Mouse (Mus musculus) adipocyte (in vitro differentiated cells): ENCODE measurements around the gene AY074887.
"Not testable (repeated sequence)": the region's sequence is repeated elsewhere in the genome, so short reads cannot be mapped to it uniquely, and the experiment has no call there.

ENCODE experiments used
- DNase-seq: peaks from one replicate; pipeline ENCODE4 v3.0.0-alpha.2; 2016; ENCODE audit warnings: low spot score

AY074887 gene

DNA sequence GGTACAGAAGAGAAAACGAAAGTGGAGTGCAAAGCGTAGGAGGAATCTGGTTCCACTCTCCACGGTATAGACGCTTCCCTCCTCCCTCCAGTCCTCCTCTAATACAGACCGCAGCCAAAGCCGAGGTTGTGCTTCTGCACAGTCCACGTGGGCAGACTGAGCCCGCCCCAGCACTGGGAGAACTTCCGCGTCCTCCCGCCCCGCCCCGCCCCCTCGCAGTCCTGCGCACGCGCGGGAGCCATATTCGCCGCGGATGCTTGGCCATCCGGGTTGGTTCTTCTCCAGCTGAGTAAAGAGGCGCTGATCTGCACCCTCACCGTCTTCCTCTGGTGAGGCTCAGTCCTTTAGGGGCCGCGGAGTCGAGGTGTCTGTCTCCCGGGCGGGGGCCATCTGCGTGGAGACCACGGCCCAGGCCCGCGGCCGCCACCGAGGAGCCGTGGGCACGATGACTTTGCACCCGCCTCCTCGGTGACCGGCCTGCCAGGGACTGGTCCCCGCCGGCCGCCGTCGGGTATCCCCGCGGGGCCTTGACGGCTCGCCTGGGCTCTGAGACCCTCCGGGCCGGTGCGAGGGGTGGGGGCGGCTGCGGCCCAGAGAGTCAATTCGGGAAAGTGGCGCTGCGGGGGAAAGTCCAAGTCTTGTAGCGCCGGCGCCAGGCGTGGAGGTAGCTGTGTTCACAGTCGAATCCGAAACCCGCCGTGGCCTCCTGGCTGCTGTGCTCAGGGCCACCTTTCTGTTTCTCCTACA is at the start of gene AY074887, which contains the start of gene Psma4:
AY074887 (minus strand) TSS at position 424 of the 747 bp plus-strand sequence.
Psma4 (plus strand) TSS at position 216 of the 747 bp plus-strand sequence.
- peak; percentile 93 for DNase-seq

DNA sequence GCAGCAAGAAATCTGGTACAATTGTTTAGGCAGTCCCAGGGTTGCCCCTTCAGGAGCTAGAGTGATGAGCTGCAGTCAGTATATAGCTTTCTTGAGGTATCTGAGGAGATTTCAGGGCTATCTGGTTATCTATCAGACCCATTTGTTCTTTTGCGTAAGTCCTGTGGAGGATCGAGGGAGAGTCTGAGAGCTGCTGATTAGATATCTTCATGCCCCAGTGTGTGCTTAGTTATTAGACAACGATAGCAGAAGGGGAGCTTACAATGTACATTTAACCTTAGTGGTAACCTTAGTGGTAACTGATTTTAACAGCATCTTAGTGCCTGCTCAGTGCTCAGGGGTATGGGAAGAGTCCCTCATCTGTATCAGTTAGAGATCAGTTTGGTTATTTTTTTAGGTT is 44.8 kb upstream of the AY074887 start:
- DNase-seq = no peak

DNA sequence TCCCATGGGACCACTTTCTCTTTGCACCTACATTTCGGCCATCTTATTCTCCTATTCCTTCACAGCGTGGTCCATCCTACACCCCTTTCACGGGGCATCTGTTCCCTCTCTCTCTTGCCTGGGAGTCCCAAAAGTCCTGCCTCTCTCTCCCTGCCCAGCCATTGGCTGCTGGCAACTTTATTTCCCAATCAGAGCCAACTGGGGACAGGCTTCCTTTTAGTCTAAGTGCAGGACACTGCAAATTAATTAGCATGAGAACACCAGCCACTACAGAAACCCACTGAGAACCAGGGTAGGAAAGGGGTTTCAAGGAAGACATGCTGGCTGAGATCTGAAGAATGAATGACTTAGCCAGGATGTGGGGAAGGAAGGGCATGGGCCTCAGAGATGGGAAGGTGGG is 43.6 kb upstream of the AY074887 start:
- no peak for DNase-seq

DNA sequence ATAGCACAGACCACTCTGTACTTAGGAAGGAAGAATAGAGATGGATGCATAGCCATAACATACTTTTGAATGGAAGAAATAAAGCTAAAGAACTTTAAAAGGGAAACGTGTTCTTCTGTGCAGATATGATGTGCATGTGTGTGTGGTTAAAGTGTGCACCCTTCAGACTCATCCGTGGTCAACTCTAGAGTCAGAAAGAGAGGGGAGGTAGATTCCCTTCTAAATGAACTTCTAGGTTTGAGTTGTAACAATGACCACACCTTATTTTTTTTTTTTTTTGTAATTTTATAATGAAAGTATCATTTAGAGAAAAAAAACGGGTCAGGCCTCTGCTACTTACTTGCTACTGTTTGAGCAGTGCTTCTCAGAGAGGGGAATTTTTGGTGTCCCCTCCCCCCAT is 39.6 kb upstream of the AY074887 start:
- no peak for DNase-seq

DNA sequence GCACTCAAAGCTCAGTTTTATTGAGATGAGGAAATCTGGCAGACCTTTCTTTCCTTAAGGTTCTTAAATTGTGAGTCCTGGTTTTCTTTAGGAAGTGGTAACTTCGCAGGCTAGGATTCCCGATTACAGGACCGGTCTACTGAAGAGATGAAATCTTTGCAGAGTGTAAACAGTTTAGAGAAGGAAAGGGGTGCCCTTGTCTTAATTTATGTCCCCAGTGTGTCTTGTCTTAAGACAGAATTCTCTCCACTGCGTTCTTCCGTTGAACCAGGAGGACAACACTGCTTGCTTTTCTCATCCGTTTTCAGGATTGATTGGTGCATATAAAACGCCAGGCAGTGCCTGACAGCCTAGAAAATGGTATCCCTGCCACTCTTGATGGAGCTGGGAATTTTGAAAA is 31.6 kb upstream of the AY074887 start:
- DNase-seq = no peak

DNA sequence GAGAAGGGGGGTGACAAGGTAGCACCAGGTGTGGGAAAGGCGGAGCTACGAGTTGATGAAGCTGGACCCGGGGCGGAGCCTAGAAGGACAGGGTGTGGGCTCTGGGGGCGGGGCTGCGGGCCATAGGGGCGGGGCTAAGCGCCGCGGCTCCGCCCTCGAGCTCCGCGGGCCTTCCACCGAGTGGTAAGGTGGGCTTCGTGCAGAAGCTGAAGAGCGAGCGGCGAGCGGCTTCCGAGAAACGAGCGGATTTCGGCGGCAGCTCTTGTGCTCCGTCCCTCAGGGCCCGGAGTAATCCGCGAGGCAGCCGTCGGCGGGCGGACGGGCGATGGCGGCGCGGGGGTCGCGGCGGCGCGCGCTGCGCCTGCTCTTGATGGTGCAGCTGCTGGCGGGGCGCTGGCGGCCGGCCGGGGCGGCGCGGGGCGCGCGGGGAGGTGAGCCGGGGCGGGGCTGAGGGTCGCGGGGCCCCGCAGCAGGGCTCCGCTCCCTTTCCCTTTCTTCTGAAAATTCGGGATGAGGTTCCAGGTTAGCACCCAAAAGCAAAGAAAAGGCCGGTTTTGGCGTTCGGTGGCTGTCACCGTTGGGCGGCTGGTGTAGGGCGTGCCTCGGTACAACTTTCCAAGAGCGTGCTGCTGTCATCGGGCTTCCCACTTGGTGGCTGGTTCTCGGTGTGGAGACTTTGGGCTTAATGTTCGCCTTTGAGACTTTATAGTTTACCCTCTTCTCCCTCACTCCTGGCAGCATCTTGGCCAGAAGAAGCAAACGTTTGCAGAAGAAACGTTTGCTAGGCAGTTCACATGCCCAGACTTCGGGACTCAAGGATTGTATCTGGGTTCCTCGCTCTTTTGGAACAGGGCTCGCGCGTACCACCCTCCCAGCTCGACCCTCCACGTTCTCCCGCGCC is 30.7 kb upstream of the AY074887 start:
- no peak for DNase-seq

DNA sequence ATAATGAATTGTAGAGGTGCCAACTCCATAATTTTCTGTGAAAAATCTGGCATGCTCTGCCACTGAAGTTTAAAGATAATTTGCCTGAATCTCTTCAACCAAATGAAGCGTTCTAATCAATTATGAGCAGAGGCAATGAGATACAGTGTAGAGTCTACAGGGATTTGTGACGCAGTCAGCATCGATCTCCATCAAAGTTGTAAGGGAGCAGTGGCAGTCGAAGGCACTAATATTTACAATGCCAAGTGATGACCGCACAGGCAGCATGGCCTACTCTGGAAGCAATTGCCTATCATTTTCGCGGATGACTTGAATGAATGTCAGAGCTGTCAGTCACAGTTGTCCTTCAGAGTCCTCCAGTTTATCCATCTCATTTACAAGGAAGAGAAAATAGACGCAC is 29.9 kb upstream of the AY074887 start, which contains the start of gene Chrna5:
Chrna5 (plus strand) TSS at position 207 of the 400 bp plus-strand sequence.
- no peak for DNase-seq

DNA sequence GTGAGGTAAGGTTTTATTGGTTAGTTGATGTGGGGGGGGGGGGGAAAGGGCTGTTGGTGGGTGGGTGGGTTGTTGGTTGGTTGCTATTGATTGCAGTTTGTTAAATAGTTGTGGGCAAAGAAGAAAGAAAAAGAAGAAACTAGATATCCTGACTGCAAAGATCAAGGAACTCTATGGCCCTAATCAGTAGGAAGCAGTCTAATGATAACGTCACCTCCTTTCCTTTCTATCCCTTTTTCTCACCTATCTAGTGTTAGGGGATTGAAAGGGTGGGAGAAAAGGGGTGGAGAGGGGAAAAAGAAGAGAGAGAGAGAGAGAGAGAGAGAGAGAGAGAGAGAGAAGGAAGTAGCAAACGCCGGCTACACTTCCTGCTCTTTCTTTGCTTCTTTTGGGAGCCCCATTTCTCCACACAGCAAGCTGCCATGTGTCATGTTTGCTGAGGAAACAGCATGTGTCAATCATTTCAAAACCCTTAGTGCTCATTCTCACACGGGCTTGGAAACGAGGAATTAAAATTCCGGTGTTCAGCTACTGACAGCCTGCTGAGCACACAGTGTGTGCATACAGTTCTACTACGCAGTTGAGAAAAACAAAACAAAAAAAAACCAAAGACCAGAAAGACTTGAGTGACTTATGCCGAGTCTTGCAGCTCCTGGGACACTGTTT is 19.3 kb upstream of the AY074887 start:
- DNase-seq = no peak

DNA sequence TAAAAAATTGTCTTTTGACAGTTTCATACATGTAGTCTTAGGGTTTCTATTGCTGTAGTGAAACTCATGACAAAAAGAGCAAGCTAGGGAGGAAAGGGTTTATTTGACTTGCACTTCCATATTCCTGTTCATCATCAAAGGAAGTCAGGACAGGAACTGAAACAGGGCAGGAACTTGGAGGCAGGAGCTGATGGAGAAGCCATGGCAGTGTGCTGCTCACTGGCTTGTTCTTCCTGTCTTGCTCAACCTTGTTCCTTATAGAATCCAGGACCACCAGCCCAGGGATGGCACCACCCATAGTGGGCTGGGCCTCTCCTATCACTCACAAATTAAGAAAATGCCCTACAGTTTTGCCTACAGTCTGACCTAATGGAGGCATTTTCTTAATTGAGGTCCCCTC is 12.9 kb upstream of the AY074887 start:
- DNase-seq = no peak

DNA sequence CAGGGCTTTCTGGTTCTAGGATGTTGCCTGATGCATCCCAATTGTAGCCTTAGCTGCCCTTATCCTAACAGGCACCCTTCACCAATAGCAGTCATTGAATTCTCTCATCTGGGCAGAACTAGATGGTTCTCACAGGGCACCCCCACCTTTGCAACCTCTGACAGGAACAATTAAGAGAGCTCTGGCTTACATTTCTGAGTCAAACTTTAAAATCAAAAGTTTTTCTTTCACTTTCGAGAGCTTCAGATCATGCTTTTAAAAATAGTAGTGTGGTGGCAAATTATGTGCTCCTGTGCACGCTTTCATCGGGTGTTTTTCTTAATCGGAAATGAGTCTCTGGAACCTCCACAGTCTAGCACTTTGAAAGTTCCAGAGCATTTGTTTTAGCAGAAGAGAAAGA is 10.3 kb upstream of the AY074887 start:
- no peak for DNase-seq

DNA sequence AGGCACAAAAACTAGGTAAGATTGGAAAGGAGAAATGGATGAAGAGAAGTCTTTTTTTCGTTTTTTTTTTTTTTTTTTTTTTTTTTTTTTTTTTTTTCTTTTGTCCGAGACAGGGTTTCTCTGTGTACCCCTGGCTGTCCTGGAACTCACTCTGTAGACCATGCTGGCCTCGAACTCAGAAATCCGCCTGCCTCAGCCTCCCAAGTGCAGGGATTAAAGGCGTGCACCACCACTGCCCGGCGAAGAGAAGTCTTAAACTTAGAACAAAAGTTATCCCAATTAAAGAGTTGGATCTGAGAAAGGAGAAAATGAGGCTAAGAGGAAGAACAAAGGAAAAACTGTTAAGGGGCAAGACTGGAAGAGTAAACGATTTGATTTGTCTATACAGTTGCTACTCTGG is 636 bp downstream of the AY074887 start:
- not testable (repeated sequence) for DNase-seq

DNA sequence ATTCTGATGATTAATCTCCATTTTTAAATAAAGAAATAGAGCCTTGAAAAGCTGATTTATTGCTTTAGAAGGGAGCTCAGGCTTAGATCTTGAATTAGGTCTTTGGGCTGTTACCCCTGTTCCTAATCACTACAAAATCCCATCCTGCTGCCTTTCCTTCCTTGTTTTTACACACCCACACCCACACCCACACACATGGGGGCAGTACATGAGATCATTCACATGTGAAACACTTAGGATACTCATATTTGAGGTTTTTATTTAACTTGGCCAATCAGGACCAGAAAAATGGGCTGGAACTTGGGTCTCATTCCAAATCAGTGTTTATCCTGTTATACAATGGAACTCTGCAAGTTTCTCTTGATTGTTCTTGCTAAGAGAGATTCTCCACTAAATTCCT is 1.3 kb downstream of the AY074887 start:
- no peak for DNase-seq

DNA sequence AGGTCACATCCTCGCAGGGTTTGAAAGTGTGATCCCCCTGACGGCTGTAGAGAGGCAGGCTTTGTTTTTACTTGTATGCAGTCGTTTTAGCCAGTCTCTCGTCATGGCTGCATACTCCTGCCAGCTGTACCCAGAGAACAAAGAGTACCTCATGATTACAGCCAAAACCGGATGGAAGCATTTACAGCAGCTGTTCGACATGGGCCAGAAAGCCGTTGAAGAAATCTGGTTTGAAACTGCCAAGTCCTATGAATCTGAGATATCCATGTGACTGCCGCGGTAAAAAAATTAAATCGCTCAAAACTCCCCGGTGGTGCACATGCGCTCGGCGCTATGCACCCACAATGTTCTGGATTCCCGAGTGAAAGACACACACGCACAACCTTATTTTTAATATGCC is 4.5 kb downstream of the AY074887 start:
- no peak for DNase-seq

DNA sequence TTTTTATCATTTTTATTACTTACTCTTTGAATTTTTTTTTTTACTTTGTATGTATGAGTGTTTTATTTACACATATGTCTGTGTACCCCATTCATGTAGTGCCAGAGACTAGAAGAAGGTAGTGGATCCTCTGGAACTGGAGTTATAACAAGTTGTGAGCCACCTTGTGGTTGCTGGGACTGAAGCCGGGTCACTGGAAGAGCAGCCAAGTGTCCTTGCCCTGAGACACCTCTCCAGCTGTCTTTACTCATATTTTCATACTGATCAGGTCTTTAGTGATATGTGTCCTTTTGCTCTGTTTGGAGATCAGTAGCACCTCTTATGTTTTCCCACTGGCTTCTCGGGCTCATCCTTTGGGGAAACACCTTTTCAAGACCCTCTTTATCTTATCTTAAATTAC is 6.3 kb downstream of the AY074887 start:
- no peak for DNase-seq

DNA sequence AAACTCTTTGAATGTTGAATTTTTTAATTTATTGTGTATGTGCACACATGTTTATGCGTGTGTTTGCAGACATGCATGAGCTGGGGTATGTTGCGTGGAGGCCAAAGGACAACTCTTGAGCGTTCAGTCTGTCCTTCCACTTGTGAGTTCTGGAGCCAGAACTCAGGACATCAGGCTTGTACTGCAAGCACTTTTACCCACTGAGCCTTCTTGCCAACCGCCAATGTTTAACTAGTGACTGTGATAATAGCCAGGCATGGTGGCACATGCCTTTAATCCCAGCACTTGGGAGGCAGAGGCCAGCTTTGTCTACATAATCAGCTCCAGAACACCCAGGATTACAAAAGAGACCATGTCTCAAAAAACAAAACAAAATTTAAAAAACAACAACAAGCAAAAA is 8.7 kb downstream of the AY074887 start:
- DNase-seq = peak; percentile 31

DNA sequence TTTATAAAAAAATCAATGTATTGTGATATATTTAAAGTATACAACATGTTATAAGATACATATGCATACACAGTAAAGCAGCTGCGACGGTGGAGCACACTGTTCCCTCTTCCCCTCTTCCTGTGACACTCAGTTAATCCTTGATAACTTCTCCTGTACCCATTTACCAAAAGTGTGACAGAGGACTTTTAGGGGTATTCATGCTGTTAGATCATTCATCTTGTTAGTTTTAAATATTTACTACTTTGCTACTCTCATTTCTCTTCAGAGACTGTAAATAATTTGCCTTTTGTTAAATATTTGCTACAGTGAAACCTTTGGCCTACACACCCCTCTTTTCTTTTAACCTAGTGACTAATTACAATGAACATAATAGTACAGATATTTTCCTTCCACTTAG is 18.4 kb downstream of the AY074887 start:
- no peak for DNase-seq

DNA sequence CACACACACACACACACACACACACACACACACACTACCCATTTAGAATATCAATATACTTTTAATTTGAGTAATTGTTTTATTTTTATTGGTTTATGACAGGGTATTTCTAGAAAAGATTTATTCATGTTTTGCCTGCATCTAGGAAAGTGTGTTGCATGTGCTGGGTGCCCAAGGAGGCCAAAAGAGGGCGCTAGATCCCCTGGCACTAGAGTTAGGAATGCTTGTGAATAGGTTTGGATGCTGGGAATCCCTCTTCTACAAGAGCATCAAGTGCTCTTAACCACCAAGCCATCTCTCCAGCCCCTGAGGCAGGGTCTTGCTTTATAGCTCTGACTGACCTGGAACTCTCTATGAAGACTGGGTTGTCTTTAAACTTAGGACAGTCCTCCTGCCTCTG is 19.0 kb downstream of the AY074887 start:
- no peak for DNase-seq

DNA sequence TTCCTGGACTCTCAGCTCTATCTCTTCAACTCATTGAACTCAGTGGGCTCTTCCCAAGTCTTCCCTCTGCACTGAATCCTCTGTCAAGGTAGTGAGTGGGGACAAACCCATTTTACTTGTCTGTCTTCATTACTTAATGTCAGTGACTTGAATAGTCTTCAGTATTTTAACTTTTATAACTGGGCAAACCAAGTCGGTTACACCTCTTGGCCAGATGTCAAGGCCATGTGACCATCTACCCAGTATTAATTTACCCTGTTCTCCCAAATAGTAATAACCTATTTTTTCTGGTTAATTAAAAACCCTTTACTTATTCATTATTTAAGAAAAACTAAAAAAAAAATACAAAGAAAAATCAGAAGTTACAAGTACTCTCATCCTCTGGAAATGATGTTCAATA is 20.1 kb downstream of the AY074887 start:
- no peak for DNase-seq

DNA sequence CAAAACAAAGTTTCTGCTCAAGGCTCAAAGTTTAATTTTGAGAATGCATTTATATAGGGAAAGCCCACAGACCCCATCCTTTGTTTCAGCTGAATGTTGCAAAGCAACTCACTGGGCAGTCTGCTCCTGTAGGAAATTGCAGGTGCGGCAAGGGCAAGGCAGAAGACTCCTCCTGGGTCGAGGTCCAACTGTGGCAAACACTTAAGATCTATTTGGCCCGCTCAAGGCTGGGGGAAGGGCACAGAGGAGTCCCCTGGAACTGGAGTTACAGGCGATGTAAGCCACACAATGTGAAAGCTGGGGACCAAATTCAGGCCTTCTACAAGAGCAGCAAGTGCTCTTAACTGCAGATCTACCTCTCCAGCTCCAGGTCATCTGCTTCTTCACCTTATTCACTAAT is 30.9 kb downstream of the AY074887 start:
- no peak for DNase-seq

DNA sequence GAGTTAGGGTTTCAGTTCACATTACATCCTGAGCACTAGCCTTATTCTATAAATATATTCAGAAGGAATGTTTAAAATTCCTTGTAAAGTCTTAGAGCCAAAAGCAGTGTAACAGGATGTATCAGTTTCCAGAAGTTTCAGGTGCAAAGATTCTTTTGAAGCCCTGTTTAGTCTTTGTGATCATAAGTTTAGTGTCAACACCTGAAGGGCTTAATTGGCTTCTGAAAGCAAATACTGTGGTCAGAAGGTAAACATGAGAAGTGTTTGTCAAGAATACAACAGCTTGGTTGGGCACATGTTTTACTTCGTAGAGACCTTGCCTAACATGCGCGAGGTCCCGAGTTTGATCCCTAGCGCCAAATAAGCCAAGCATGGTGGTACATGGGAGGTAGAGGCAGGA is 32.0 kb downstream of the AY074887 start:
- no peak for DNase-seq

DNA sequence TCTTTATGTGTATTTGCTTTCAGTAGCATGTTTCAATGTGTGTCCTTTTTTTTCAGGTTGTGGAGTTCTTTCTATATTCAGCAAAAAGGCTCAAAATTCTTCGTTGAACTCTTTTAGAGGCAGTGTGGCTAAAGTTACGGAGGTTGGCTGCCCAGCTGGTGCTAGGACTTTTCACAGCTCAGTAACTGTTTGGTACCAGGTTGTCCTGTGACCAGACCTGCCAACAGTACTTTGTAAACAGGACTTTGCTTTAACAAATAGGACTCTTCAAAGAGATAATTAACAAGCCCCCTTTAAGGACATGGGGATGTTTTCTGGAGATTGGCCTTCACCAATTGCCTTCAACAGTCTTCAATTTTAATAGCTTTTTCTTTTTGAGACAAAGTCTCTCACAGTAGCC is 32.6 kb downstream of the AY074887 start:
- DNase-seq = no peak

DNA sequence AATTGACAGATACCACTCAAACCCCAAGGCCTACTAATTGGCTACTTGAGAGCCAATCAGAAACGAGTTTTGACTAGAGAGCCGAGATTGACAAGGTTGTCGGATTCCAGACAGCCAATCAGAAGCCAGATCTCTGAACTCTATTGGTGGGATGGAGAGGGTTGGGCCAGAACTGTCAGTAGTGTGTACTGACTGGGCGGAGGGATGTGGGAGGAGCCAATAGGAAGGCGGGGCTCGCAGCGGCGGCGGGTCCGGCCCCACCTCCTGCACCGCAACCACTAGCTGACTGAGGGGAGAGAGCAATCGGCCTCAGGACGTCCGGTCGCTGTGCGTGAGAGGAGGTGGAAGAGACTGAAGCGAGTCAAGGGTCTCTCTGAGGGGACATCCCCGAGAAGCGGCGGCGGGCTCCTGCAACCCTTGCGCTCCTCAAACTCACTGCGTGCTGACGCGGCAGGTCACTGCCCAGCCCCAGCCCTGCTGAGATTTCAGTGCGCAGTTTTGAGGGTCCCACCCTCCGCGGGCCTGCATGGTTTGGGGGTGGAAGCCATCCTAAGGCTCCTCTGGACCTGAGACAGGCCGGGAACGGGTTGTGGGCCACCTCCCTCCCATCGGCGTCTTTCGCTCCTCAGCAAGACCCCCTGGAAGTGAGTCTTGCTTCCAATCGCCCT is 33.7 kb downstream of the AY074887 start, which contains the start of gene Hykk:
Hykk (plus strand) TSS at position 274 of the 668 bp plus-strand sequence.
- peak; percentile 45 for DNase-seq
